Mouse (Mus musculus) adrenal gland, adult 2 months (tissue): ENCODE measurements at regions not wholly inside any gene's neighbourhood (a gene's known extent, or its start where the extent isn't known, plus 50 kb on each side); places are given as distances from the start of the nearest gene placed in this dataset.

ENCODE experiments used
- DNase-seq: peaks from one replicate; pipeline ENCODE4 v3.0.0; 2021

GRCm38 (mm10) chr10:30259716-30260115 lies 59.4 kb upstream of the Cenpw start:
- peak; percentile 12 for DNase-seq

- DNase-seq: no peak
Observed at GRCm38 (mm10) chr10:30257889-30258288, 57.5 kb upstream of the Cenpw start.
